Mouse (Mus musculus) hindbrain, postnatal 0 days (tissue): Measurements from ENCODE around the gene Fryl. TPM values are rescaled to one million over a fixed set of nuclear protein-coding genes. Genes with fewer than 3 reads are reported as not detected.

Experiments
- ATAC-seq: fragments of 200-750 bp; cut with Nextera tagmentation; 2 replicates; pipeline ENCODE4 v1.8.0; 2017; ENCODE audit warnings: mild to moderate bottlenecking, moderate TSS enrichment, moderate library complexity
- DNase-seq: peaks from one replicate; pipeline ENCODE4 v3.0.0-alpha.2; 2015; ENCODE audit warnings: low spot score
- H3K27ac ChIP-seq: fragments of 300-500 bp; sonication (generic); 2 replicates; pipeline ENCODE4 v1.5.1; 2014; ENCODE audit warnings: mild to moderate bottlenecking
- H3K27me3 ChIP-seq: fragments of 300-500 bp; sonication (generic); 2 replicates; pipeline ENCODE4 v1.6.1; 2014; ENCODE audit warnings: low read length, mixed read lengths; ENCODE audit not compliant: insufficient read depth
- H3K36me3 ChIP-seq: fragments of 300-500 bp; sonication (generic); 2 replicates; pipeline ENCODE4 v1.6.1; 2014; ENCODE audit warnings: low read length, mixed read lengths; ENCODE audit not compliant: insufficient read depth
- H3K4me1 ChIP-seq: fragments of 300-500 bp; sonication (generic); 2 replicates; pipeline ENCODE4 v1.6.1; 2014; ENCODE audit warnings: antibody characterized with exemption, low read length, mixed read lengths; ENCODE audit not compliant: insufficient read depth
- H3K4me2 ChIP-seq: fragments of 300-500 bp; sonication (generic); 2 replicates; pipeline ENCODE4 v1.6.1; 2014; ENCODE audit warnings: low read depth, mild to moderate bottlenecking, low read length, moderate library complexity, mixed read lengths
- H3K4me3 ChIP-seq: fragments of 300-500 bp; sonication (generic); 2 replicates; pipeline ENCODE4 v1.5.1; 2014; ENCODE audit warnings: low read length
- H3K9ac ChIP-seq: fragments of 300-500 bp; sonication (generic); replicated peaks from 2 replicates; pipeline ENCODE4 v1.6.1; 2014; ENCODE audit warnings: mild to moderate bottlenecking, low read length, moderate library complexity, mixed read lengths
- H3K9me3 ChIP-seq: fragments of 300-500 bp; sonication (generic); 2 replicates; pipeline ENCODE4 v1.6.1; 2016; ENCODE audit warnings: low read length, mixed read lengths
- CTCF ChIP-seq: IDR thresholded peaks from 2 replicates; pipeline ENCODE4 v1.5.1; 2016; ENCODE audit warnings: antibody characterized with exemption, control low read depth, low read depth
- WGBS: fragments of 180-500 bp; shearing (Covaris S2); extraction: QIAGEN DNeasy Blood & Tissue Kit; methylation state at CpG from one replicate; pipeline ENCODE4 v1.1.7; 2014; 5-methylcytosine and 5-hydroxymethylcytosine counted together
- polyA plus RNA-seq: library from polyadenylated mRNA; unstranded; fragments of >200 nt; fragmentation: Nextera tagmentation; extraction: Ambion mirVana; gene quantifications from 2 replicates; pipeline ENCODE4 v1.2.1, GENCODE M21; 2015
- total RNA-seq: library from RNA; depleted of rRNA; stranded (reverse); fragments of >200 nt; gene quantifications from 2 replicates; pipeline ENCODE4 v1.2.3, GENCODE M21; 2014

Fryl gene
- total and polyA plus RNA-seq, 2 experiments from 2014 or later: 20.5 to 69.4 TPM

- no peak for TF ChIP-seq CTCF
- no peak overlapping the region for H3K27ac ChIP-seq
- no peak for DNase-seq
- no peak overlapping the region for H3K9ac ChIP-seq
- no peak overlapping the region for H3K4me2 ChIP-seq
- no peaks in the 10 kb centered on the region for H3K9me3 ChIP-seq
- no peak overlapping the region for H3K4me3 ChIP-seq
- no peaks in the 10 kb centered on the region for H3K36me3 ChIP-seq
- WGBS: 77% methylated on average over 3 of the region's 5 CpGs
- no peaks in the 10 kb centered on the region for H3K27me3 ChIP-seq
- H3K4me1 ChIP-seq: no peaks in the 10 kb centered on the region
- ATAC-seq: no peak
Measured at GRCm38 (mm10) chr5:73264122-73264521, 7.7 kb upstream of the Fryl start.

- WGBS: 56% methylated on average over 8 of the region's 8 CpGs
- DNase-seq: no peak
- TF ChIP-seq CTCF: no peak
- Histone ChIP-seq H3K4me3 (no peak overlapping the region), H3K9me3 (no peaks in the 10 kb centered on the region), H3K27ac (no peak overlapping the region), H3K4me1 (peaks cover 11% of the 10 kb centered on the region; the same call in 1 of the 2 replicates), H3K9ac (no peak overlapping the region), H3K4me2 (peak overlapping the region; percentile 56), H3K27me3 (no peaks in the 10 kb centered on the region), H3K36me3 (no peaks in the 10 kb centered on the region)
- no peak for ATAC-seq
Measured at GRCm38 (mm10) chr5:73257723-73258122, 1.3 kb upstream of the Fryl start.

- Histone ChIP-seq H3K27ac (peak overlapping the region; percentile 67; the same call in 1 of the 2 replicates), H3K4me2 (peak overlapping the region; percentile 56), H3K9me3 (no peaks in the 10 kb centered on the region), H3K4me3 (peak overlapping the region; percentile 39), H3K27me3 (no peaks in the 10 kb centered on the region), H3K36me3 (no peaks in the 10 kb centered on the region), H3K9ac (peak overlapping the region; percentile 33), H3K4me1 (peaks cover 11% of the 10 kb centered on the region; the same call in 1 of the 2 replicates)
- peak; percentile 13 for DNase-seq
- TF ChIP-seq CTCF: no peak; the same call in 1 of the 2 replicates
- ATAC-seq: no peak
- 4% methylated on average over 11 of the region's 11 CpGs for WGBS
Measured at GRCm38 (mm10) chr5:73257096-73257495, 677 bp upstream of the Fryl start.

- DNase-seq (peak; percentile 87), ATAC-seq (peak; percentile 65)
- Histone ChIP-seq H3K9ac (peak overlapping the region; percentile 92), H3K4me3 (peak overlapping the region; percentile 94), H3K27me3 (no peaks in the 10 kb centered on the region), H3K36me3 (no peaks in the 10 kb centered on the region), H3K9me3 (no peaks in the 10 kb centered on the region), H3K4me1 (peaks cover 11% of the 10 kb centered on the region; the same call in 1 of the 2 replicates), H3K27ac (peak overlapping the region; percentile 98), H3K4me2 (peak overlapping the region; percentile 72)
- under 1% methylated on average over 76 of the region's 129 CpGs for WGBS
- TF ChIP-seq CTCF: no peak
Measured at GRCm38 (mm10) chr5:73255321-73256251, 833 bp downstream of the Fryl start.

- ATAC-seq: no peak
- peaks cover 11% of the 10 kb centered on the region; the same call in 1 of the 2 replicates for H3K4me1 ChIP-seq
- H3K9ac ChIP-seq: peak overlapping the region; percentile 92; the same call in 1 of the 2 replicates
- 32% methylated on average over 5 of the region's 5 CpGs for WGBS
- no peaks in the 10 kb centered on the region for H3K36me3 ChIP-seq
- H3K4me2 ChIP-seq: peak overlapping the region; percentile 72
- H3K27me3 ChIP-seq: no peaks in the 10 kb centered on the region
- TF ChIP-seq CTCF: no peak
- H3K4me3 ChIP-seq: peak overlapping the region; percentile 94
- peak overlapping the region; percentile 98; the same call in 1 of the 2 replicates for H3K27ac ChIP-seq
- DNase-seq: no peak
- H3K9me3 ChIP-seq: no peaks in the 10 kb centered on the region
Measured at GRCm38 (mm10) chr5:73254660-73255059, 1.8 kb downstream of the Fryl start.

- Histone ChIP-seq H3K27ac (no peak overlapping the region), H3K36me3 (no peaks in the 10 kb centered on the region), H3K27me3 (no peaks in the 10 kb centered on the region), H3K9me3 (no peaks in the 10 kb centered on the region), H3K4me1 (peaks cover 11% of the 10 kb centered on the region; the same call in 1 of the 2 replicates), H3K4me2 (no peak overlapping the region), H3K4me3 (no peak overlapping the region), H3K9ac (no peak overlapping the region)
- no peak for TF ChIP-seq CTCF
- ATAC-seq: no peak
- DNase-seq: no peak
Measured at GRCm38 (mm10) chr5:73252739-73253138, 3.7 kb downstream of the Fryl start.

- Histone ChIP-seq H3K9me3 (no peaks in the 10 kb centered on the region), H3K27me3 (no peaks in the 10 kb centered on the region), H3K4me3 (no peak overlapping the region), H3K36me3 (no peaks in the 10 kb centered on the region), H3K4me1 (peaks cover 5% of the 10 kb centered on the region; the same call in 1 of the 2 replicates), H3K27ac (no peak overlapping the region), H3K9ac (no peak overlapping the region), H3K4me2 (no peak overlapping the region)
- no peak for TF ChIP-seq CTCF
- WGBS: 98% methylated on average over 4 of the region's 4 CpGs
- ATAC-seq (no peak), DNase-seq (no peak)
Measured at GRCm38 (mm10) chr5:73249341-73249740, 7.1 kb downstream of the Fryl start.
